Mouse (Mus musculus) midbrain, embryonic 10.5 days (tissue): ENCODE measurements around the gene Morc4. TPM values are rescaled to one million over a fixed set of nuclear protein-coding genes. Genes with fewer than 3 reads are reported as not detected.

Source experiments
- DNase-seq: peaks from one replicate; pipeline ENCODE4 v3.0.0-alpha.2; 2017; ENCODE audit warnings: low spot score
- H3K27ac ChIP-seq: fragments of 300-500 bp; sonication (generic); replicated peaks from 2 replicates; pipeline ENCODE4 v1.5.1; 2016; ENCODE audit warnings: mild to moderate bottlenecking
- H3K27me3 ChIP-seq: fragments of 300-500 bp; sonication (generic); 2 replicates; pipeline ENCODE4 v1.6.1; 2016; ENCODE audit warnings: low read depth, mild to moderate bottlenecking; ENCODE audit not compliant: poor library complexity, severe bottlenecking
- H3K36me3 ChIP-seq: fragments of 300-500 bp; sonication (generic); 2 replicates; pipeline ENCODE4 v1.6.1; 2016; ENCODE audit warnings: mild to moderate bottlenecking, moderate library complexity
- H3K4me1 ChIP-seq: fragments of 300-500 bp; sonication (generic); 2 replicates; pipeline ENCODE4 v1.6.1; 2016
- H3K4me3 ChIP-seq: fragments of 300-500 bp; sonication (generic); 2 replicates; pipeline ENCODE4 v1.5.1; 2016; ENCODE audit warnings: mild to moderate bottlenecking, moderate library complexity
- H3K9me3 ChIP-seq: fragments of 300-500 bp; sonication (generic); replicated peaks from 2 replicates; pipeline ENCODE4 v1.6.1; 2016; ENCODE audit warnings: mild to moderate bottlenecking
- WGBS: fragments of 180-500 bp; shearing (Covaris S2); methylation state at CpG from one replicate; pipeline ENCODE4 v1.1.7; 2016; 5-methylcytosine and 5-hydroxymethylcytosine counted together
- polyA plus RNA-seq: library from polyadenylated mRNA; unstranded; fragments of >200 nt; fragmentation: Nextera tagmentation; extraction: Ambion mirVana; gene quantifications from 2 replicates; pipeline ENCODE4 v1.2.1, GENCODE M21; 2016

The Morc4 gene
- polyA plus RNA-seq, 1 experiment from 2014 or later, result 7.3 TPM

DNA sequence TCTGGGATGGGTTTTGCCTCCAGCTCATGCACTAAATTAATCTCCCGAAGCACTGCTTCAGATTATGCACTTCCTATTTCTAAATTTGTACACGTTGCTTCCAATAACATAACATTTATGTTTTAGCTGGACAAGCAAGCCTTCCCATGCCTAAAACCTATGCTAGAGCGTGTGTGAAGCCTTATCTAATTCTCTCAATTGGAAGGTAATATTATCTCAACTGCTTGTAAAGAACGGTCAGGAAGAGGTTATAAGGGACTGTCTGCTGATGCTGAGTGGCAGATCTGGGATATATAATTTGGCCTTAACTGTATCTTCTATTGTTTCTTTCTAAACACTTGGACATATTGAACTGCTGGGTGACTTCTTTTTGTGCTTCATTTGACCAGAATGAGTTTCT lies 44.6 kb downstream of the Morc4 start:
- WGBS, result 89% methylated on average over 4 of the region's 4 CpGs
- no peaks in the 10 kb centered on the region for H3K9me3 ChIP-seq
- no peak for DNase-seq
- no peaks in the 10 kb centered on the region for H3K4me1 ChIP-seq
- H3K36me3 ChIP-seq, result peaks cover 10% of the 10 kb centered on the region; the same call in 1 of the 2 replicates
- H3K27me3 ChIP-seq, result peaks cover 81% of the 10 kb centered on the region
- no peak overlapping the region for H3K27ac ChIP-seq
- H3K4me3 ChIP-seq, result no peak overlapping the region

GRCm38 (mm10) chrX:139825402-139825801 lies 46.1 kb downstream of the Morc4 start:
- peaks cover 81% of the 10 kb centered on the region for H3K27me3 ChIP-seq
- 81% methylated on average over 1 of the region's 1 CpGs for WGBS
- no peaks in the 10 kb centered on the region for H3K4me1 ChIP-seq
- H3K36me3 ChIP-seq, result peaks cover 10% of the 10 kb centered on the region; the same call in 1 of the 2 replicates
- H3K4me3 ChIP-seq, result no peak overlapping the region
- H3K9me3 ChIP-seq, result no peaks in the 10 kb centered on the region
- DNase-seq, result no peak
- no peak overlapping the region for H3K27ac ChIP-seq

DNA sequence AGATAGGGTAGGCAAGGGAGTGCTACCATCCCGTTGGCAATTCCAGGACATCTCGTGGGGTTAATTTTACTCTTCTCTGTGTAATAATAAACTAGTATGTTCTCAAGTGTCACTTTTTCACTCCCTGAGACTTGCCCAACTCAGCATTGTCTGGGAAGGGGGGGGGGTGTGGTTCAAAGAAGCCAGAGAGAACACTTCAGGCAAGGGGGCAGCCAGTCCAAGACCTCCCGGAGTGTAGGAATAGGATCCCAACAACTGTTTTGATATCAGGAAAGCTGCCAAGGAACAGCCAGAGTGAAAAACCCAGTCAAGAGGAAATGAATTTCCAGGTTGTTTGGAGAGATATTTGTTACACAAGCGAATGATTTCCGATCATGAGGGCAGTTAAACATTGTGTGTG lies 56.3 kb downstream of the Morc4 start:
- Histone ChIP-seq H3K27me3 (peaks cover 97% of the 10 kb centered on the region), H3K4me1 (peaks cover 11% of the 10 kb centered on the region; the same call in 1 of the 2 replicates), H3K27ac (no peak overlapping the region), H3K9me3 (no peaks in the 10 kb centered on the region), H3K36me3 (no peaks in the 10 kb centered on the region), H3K4me3 (no peak overlapping the region)
- DNase-seq, result no peak
- WGBS, result 87% methylated on average over 5 of the region's 5 CpGs

GRCm38 (mm10) chrX:139814018-139814635 lies 57.4 kb downstream of the Morc4 start:
- WGBS, result 85% methylated on average over 8 of the region's 8 CpGs
- DNase-seq, result no peak
- no peaks in the 10 kb centered on the region for H3K9me3 ChIP-seq
- H3K36me3 ChIP-seq, result no peaks in the 10 kb centered on the region
- H3K27ac ChIP-seq, result no peak overlapping the region
- no peak overlapping the region for H3K4me3 ChIP-seq
- H3K27me3 ChIP-seq, result peaks cover 97% of the 10 kb centered on the region
- peaks cover 11% of the 10 kb centered on the region; the same call in 1 of the 2 replicates for H3K4me1 ChIP-seq

DNA sequence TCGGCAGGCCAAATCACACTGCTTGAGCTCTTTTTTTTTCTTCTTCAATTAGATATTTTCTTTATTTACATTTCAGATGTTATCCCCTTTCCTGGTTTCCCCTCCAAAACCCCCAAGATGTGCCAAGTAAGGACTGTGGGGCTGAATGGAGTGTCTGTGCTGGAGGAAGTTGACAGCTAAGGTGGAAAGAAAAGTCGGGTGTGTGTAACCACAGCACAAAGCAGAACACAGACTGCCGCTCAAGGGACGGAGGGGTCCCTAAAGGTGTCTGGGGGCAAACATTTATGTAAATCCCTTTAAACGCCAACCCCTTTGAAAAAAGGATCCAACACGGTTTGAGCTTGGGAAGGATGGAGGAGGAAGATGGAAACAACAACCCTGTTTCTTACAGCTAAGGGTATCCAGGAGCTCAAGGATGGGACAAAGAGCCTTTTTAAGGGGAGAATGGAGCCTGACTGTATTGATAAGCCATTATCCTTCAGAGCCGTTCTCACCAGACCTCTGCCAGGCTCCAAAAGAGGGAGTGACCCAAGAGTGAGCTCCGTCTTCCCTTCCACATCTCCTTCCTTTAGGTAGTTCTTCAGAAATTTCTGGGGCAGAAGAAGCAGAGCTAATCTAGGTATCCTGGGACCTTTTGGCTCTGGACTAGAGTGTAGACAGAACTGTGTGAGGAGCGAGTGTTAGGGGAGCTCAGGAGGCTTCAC lies 58.0 kb downstream of the Morc4 start:
- Histone ChIP-seq H3K36me3 (no peaks in the 10 kb centered on the region), H3K4me3 (no peak overlapping the region), H3K4me1 (peaks cover 14% of the 10 kb centered on the region), H3K27me3 (peaks cover 97% of the 10 kb centered on the region), H3K9me3 (no peaks in the 10 kb centered on the region), H3K27ac (no peak overlapping the region)
- no peak for DNase-seq
- WGBS, result 75% methylated on average over 9 of the region's 9 CpGs

DNA sequence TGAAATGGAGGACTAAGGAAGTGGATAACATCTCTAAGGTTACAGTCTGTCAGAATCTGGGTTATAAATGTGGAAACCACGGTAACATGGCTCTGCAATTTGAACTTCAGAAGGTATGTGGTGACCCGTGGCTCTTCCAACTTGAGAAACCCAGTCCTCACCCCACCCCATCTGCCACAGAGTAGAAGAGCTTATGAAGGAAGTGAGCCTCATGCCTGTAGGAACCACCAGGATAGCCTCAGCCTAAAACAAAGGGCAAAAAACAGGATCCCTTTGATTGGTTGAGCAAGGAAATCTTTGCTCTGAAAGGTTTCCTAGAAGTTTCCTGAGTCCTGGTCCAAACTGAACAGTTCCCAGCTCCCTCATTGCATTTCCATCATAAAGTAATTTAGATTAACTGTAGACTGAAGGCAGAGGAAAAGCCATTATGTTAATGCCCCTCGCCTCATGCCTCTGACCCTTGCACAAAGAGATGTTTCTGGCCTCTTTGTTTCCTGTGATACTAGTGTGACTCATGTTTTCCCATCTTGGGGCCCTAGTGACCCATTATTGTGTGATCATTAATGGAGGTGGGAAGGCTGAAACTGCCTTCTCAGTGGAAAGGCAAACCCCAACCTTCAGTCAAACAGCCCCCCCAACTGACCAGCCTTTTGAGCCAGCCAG lies 58.7 kb downstream of the Morc4 start:
- DNase-seq, result no peak
- Histone ChIP-seq H3K27ac (no peak overlapping the region), H3K4me1 (peaks cover 21% of the 10 kb centered on the region), H3K36me3 (no peaks in the 10 kb centered on the region), H3K4me3 (no peak overlapping the region), H3K27me3 (peaks cover 99% of the 10 kb centered on the region), H3K9me3 (no peaks in the 10 kb centered on the region)
- WGBS, result 68% methylated on average over 3 of the region's 3 CpGs

DNA sequence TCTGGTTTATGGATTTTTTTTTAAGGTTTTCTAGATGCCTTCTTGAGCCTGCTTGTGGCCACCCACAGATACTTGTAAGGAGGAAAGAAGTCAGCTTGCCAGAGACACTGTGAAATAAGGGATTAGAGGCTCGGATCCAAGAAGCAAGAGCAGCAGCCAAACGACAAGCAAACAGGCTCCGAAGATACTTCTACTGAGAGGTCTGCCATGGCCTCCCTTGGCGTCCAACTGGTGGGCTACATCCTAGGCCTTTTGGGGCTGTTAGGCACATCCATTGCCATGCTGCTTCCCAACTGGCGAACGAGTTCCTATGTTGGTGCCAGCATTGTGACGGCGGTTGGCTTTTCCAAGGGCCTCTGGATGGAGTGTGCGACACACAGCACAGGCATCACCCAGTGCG lies 63.0 kb downstream of the Morc4 start:
- no peak for DNase-seq
- 86% methylated on average over 10 of the region's 10 CpGs for WGBS
- Histone ChIP-seq H3K27ac (0 out of 2 replicates have a peak overlapping the region, but pooled peaks have one; percentile 6), H3K9me3 (no peaks in the 10 kb centered on the region), H3K36me3 (no peaks in the 10 kb centered on the region), H3K27me3 (peaks cover 99% of the 10 kb centered on the region), H3K4me1 (peaks cover 23% of the 10 kb centered on the region), H3K4me3 (no peak overlapping the region)

- no peaks in the 10 kb centered on the region for H3K9me3 ChIP-seq
Observed at GRCm38 (mm10) chrX:139808085-139808484, 63.4 kb downstream of the Morc4 start.

GRCm38 (mm10) chrX:139807391-139807790 lies 64.1 kb downstream of the Morc4 start:
- no peak for DNase-seq
- Histone ChIP-seq H3K9me3 (no peaks in the 10 kb centered on the region), H3K27ac (no peak overlapping the region), H3K4me1 (peaks cover 14% of the 10 kb centered on the region), H3K27me3 (peaks cover 99% of the 10 kb centered on the region), H3K36me3 (no peaks in the 10 kb centered on the region), H3K4me3 (no peak overlapping the region)
- 62% methylated on average over 2 of the region's 2 CpGs for WGBS

More at GRCm38 (mm10) chrX:139808085-139808484, 63.4 kb downstream of the Morc4 start:
- H3K27ac ChIP-seq, result no peak overlapping the region
- no peak overlapping the region for H3K4me3 ChIP-seq
- H3K4me1 ChIP-seq, result peaks cover 19% of the 10 kb centered on the region
- peak; percentile 43 for DNase-seq
- no peaks in the 10 kb centered on the region for H3K36me3 ChIP-seq
- peaks cover 99% of the 10 kb centered on the region for H3K27me3 ChIP-seq
- 50% methylated on average over 4 of the region's 4 CpGs for WGBS

DNA sequence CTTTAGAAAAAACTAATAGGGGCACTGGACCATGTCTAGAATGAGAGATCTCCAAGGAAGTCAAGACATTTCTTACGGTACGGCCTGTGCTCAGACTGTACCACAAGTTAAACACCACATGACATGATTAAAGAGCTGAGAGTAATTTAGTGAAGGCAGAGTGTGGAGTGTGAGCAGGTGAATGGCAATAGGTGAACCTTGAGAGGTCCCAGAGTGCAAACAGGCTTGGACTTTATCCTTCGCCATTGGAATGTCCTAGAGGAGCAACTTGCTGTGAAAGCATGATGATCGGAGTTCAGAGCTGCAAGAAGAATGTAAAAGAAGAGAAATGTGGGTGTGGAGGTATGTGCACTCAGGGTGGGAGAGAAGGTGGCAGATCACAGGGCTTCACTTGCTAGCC lies 65.6 kb downstream of the Morc4 start:
- H3K36me3 ChIP-seq, result no peaks in the 10 kb centered on the region
- 94% methylated on average over 4 of the region's 4 CpGs for WGBS
- no peak overlapping the region for H3K4me3 ChIP-seq
- no peak for DNase-seq
- H3K27me3 ChIP-seq, result peaks cover 99% of the 10 kb centered on the region
- H3K4me1 ChIP-seq, result peaks cover 14% of the 10 kb centered on the region
- H3K9me3 ChIP-seq, result no peaks in the 10 kb centered on the region
- H3K27ac ChIP-seq, result no peak overlapping the region

- Histone ChIP-seq H3K4me3 (no peak overlapping the region), H3K36me3 (no peaks in the 10 kb centered on the region), H3K9me3 (no peaks in the 10 kb centered on the region), H3K27me3 (peaks cover 97% of the 10 kb centered on the region), H3K27ac (no peak overlapping the region), H3K4me1 (peaks cover 6% of the 10 kb centered on the region)
- WGBS, result 68% methylated on average over 2 of the region's 2 CpGs
- DNase-seq, result no peak
Observed at GRCm38 (mm10) chrX:139803028-139803427, 68.4 kb downstream of the Morc4 start.

DNA sequence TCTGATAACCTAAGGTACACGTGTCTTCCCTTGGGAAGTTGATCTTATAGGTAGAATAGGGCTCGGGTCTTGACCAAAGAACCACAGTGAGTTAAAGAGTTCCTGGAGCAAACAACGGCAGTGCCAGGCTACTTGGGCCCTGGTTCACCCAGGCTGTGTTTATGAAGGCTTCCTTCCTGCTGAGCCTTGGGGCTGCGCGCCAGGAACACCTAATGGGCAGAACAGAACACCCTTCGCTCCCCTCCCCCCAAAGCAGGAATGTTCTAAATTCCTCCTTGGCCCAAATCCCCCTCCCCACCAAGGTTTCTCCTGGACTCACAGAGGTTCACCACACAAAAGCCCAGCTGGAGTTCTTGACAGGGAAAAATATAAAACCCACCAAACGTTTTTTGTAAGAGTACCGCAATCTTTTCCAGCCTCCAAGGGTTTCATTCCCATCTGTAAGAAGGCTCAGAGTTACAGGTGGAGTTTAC lies 71.0 kb downstream of the Morc4 start, which contains the start of gene Cldn2:
Cldn2 (plus strand) TSS at position 423 of the 473 bp plus-strand sequence.
- no peak within 1 kb of the TSS for H3K27ac ChIP-seq
- WGBS, result 68% methylated on average over 8 of the region's 8 CpGs
- H3K36me3 ChIP-seq, result no peaks in the 10 kb centered on the region
- H3K4me3 ChIP-seq, result no peak within 1 kb of the TSS
- no peak for DNase-seq
- no peaks in the 10 kb centered on the region for H3K4me1 ChIP-seq
- no peaks in the 10 kb centered on the region for H3K9me3 ChIP-seq
- peaks cover 97% of the 10 kb centered on the region for H3K27me3 ChIP-seq

DNA sequence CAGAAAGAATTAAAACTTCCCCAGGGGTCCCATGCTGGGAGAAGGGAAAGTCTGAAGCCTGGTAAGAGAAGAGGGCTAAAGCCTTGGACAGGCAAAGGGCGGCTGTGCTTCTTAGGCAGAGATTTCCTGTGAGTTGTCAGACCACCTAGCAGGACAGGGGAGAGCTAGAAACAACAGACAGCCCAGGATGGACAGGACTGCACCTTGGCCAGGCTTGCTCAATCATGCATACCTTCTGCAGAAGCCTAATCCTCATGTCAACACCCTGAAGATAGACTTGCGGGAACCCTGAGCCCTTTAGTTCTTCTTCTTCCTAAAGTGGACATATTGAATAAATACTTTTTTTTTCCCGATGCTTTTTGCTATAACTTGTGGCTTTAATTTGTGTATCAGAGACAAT lies 71.5 kb downstream of the Morc4 start:
- no peaks in the 10 kb centered on the region for H3K4me1 ChIP-seq
- 75% methylated on average over 3 of the region's 3 CpGs for WGBS
- no peaks in the 10 kb centered on the region for H3K36me3 ChIP-seq
- no peak for DNase-seq
- no peak overlapping the region for H3K27ac ChIP-seq
- H3K4me3 ChIP-seq, result no peak overlapping the region
- H3K9me3 ChIP-seq, result no peaks in the 10 kb centered on the region
- peaks cover 97% of the 10 kb centered on the region for H3K27me3 ChIP-seq
